Mouse (Mus musculus) erythroblast, embryonic 14.5 days (primary cell): ENCODE measurements around the gene Ndufaf7. TPM values are rescaled to one million over a fixed set of nuclear protein-coding genes. Genes with fewer than 3 reads are reported as not detected.

Experiments used
- H3K27me3 ChIP-seq: 2 replicates; pipeline ENCODE4 v1.6.1; 2012; ENCODE audit warnings: inconsistent platforms; ENCODE audit not compliant: control insufficient read depth
- H3K36me3 ChIP-seq: 2 replicates; pipeline ENCODE4 v1.6.1; 2012; ENCODE audit warnings: mild to moderate bottlenecking, inconsistent platforms; ENCODE audit not compliant: control insufficient read depth
- H3K4me1 ChIP-seq: 2 replicates; pipeline ENCODE4 v1.6.1; 2012; ENCODE audit warnings: inconsistent platforms; ENCODE audit not compliant: control insufficient read depth
- H3K4me3 ChIP-seq: replicated peaks from 2 replicates; pipeline ENCODE3; 2012; ENCODE audit warnings: moderate library complexity, mild to moderate bottlenecking, inconsistent platforms
- H3K9me3 ChIP-seq: 2 replicates; pipeline ENCODE4 v1.6.1; 2012; ENCODE audit warnings: low read length, inconsistent platforms, mixed read lengths; ENCODE audit not compliant: control insufficient read depth
- GATA1 ChIP-seq: IDR thresholded peaks from 2 replicates; pipeline ENCODE4 v1.6.1; 2012; ENCODE audit warnings: low read length, inconsistent platforms, mixed read lengths
- TAL1 ChIP-seq: IDR thresholded peaks from 3 replicates; pipeline ENCODE4 v1.6.1; 2012; ENCODE audit warnings: low read length, inconsistent platforms, mixed read lengths
- polyA plus RNA-seq: library from polyadenylated mRNA; stranded (reverse); fragments of >175 nt; gene quantifications from 2 replicates; pipeline ENCODE4 v1.2.3, GENCODE M21; 2012

Ndufaf7 gene
- polyA plus RNA-seq, 1 experiment: 0.08 TPM

GRCm38 (mm10) chr17:78951225-78951624, 14.3 kb downstream of the Ndufaf7 start:
- Histone ChIP-seq H3K36me3 (peaks cover 38% of the 10 kb centered on the region), H3K4me1 (no peaks in the 10 kb centered on the region), H3K27me3 (no peaks in the 10 kb centered on the region), H3K9me3 (no peaks in the 10 kb centered on the region), H3K4me3 (no peak overlapping the region)
- TF ChIP-seq TAL1: no peak
- no peak for TF ChIP-seq GATA1

- H3K9me3 ChIP-seq: no peaks in the 10 kb centered on the region
- H3K4me1 ChIP-seq: no peaks in the 10 kb centered on the region
- H3K4me3 ChIP-seq: no peak overlapping the region
- TF ChIP-seq GATA1 (no peak), TAL1 (no peak)
- no peaks in the 10 kb centered on the region for H3K27me3 ChIP-seq
- H3K36me3 ChIP-seq: peaks cover 35% of the 10 kb centered on the region
These were observed 15.1 kb downstream of the Ndufaf7 start for GRCm38 (mm10) chr17:78952070-78952469.

GRCm38 (mm10) chr17:78953240-78953639, 16.3 kb downstream of the Ndufaf7 start:
- H3K4me1 ChIP-seq: no peaks in the 10 kb centered on the region
- H3K36me3 ChIP-seq: peaks cover 32% of the 10 kb centered on the region
- no peak for TF ChIP-seq GATA1
- no peak for TF ChIP-seq TAL1
- no peaks in the 10 kb centered on the region for H3K27me3 ChIP-seq
- no peaks in the 10 kb centered on the region for H3K9me3 ChIP-seq
- H3K4me3 ChIP-seq: no peak overlapping the region

- TF ChIP-seq TAL1: no peak
- TF ChIP-seq GATA1: no peak
- Histone ChIP-seq H3K4me1 (no peaks in the 10 kb centered on the region), H3K4me3 (no peak overlapping the region), H3K9me3 (no peaks in the 10 kb centered on the region), H3K36me3 (peaks cover 22% of the 10 kb centered on the region), H3K27me3 (no peaks in the 10 kb centered on the region)
These were observed 22.5 kb downstream of the Ndufaf7 start for GRCm38 (mm10) chr17:78959473-78959872.

- H3K36me3 ChIP-seq: peaks cover 8% of the 10 kb centered on the region
- H3K9me3 ChIP-seq: no peaks in the 10 kb centered on the region
- no peak overlapping the region for H3K4me3 ChIP-seq
- H3K27me3 ChIP-seq: no peaks in the 10 kb centered on the region
- TF ChIP-seq GATA1 (no peak), TAL1 (no peak)
- no peaks in the 10 kb centered on the region for H3K4me1 ChIP-seq
These were observed 27.5 kb downstream of the Ndufaf7 start for GRCm38 (mm10) chr17:78964387-78964786.

GRCm38 (mm10) chr17:78966092-78966883, 29.4 kb downstream of the Ndufaf7 start:
- Histone ChIP-seq H3K4me1 (no peaks in the 10 kb centered on the region), H3K36me3 (peaks cover 8% of the 10 kb centered on the region), H3K27me3 (no peaks in the 10 kb centered on the region), H3K9me3 (no peaks in the 10 kb centered on the region), H3K4me3 (no peak overlapping the region)
- no peak for TF ChIP-seq GATA1
- TF ChIP-seq TAL1: no peak

GRCm38 (mm10) chr17:78968500-78968899, 31.6 kb downstream of the Ndufaf7 start:
- Histone ChIP-seq H3K27me3 (no peaks in the 10 kb centered on the region), H3K4me3 (no peak overlapping the region), H3K36me3 (peaks cover 5% of the 10 kb centered on the region), H3K4me1 (no peaks in the 10 kb centered on the region), H3K9me3 (no peaks in the 10 kb centered on the region)
- no peak for TF ChIP-seq TAL1
- TF ChIP-seq GATA1: no peak

GRCm38 (mm10) chr17:78983166-78983565, 46.2 kb downstream of the Ndufaf7 start:
- Histone ChIP-seq H3K4me3 (no peak overlapping the region), H3K9me3 (no peaks in the 10 kb centered on the region), H3K36me3 (peaks cover 8% of the 10 kb centered on the region; the same call in 1 of the 2 replicates), H3K4me1 (no peaks in the 10 kb centered on the region), H3K27me3 (no peaks in the 10 kb centered on the region)
- TF ChIP-seq TAL1: no peak
- TF ChIP-seq GATA1: no peak

GRCm38 (mm10) chr17:78983736-78984135, 46.8 kb downstream of the Ndufaf7 start:
- H3K9me3 ChIP-seq: no peaks in the 10 kb centered on the region
- no peak overlapping the region for H3K4me3 ChIP-seq
- peaks cover 8% of the 10 kb centered on the region; the same call in 1 of the 2 replicates for H3K36me3 ChIP-seq
- no peaks in the 10 kb centered on the region for H3K4me1 ChIP-seq
- H3K27me3 ChIP-seq: no peaks in the 10 kb centered on the region
- TF ChIP-seq TAL1: no peak
- no peak for TF ChIP-seq GATA1
